Mouse (Mus musculus): ENCODE data around the gene Tmem236.
"Not testable (repeated sequence)": the region's sequence is repeated elsewhere in the genome, so short reads cannot be mapped to it uniquely, and the experiment has no call there.

Gene Tmem236

DNA sequence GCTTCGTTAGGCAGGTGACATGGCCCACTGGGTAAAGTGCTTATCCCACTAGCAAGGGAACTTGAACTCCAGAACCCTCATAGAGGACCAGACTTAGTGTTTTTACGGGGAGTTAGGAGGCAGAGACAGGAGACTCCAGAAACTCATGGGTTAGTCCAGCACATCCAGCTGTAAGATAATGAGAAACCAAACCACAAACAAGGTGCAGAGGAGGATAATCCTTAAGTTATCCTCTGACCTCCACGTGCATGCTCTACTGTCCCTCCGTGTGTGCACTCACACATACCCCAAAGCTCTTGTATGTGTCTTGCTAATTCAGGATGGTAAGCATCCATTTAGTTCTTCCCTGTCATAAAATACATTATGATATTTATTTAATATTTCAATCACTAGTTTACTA lies 17.3 kb downstream of the Tmem236 start:
- DNase-seq (ENCODE audit: low read depth, low spot score) = no peak

DNA sequence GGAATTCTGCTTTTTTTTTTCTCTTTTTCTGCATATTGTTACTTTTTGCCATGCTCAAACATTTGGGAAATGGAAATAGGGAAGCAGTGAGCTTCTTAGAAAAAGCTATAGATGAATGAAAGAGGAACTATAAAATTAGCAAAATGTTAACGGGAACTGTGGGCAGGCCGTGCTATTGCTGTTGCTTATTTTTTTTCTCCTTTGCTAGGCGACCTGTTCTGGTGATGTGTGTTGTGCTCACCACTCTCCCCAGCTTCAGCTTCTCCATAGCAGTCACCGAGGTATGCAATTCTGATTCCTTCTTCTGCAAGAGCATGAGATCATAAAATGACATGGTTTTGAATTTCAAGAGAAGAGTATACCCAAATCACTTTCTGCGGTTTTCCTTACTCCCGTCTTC lies 17.7 kb downstream of the Tmem236 start:
- DNase-seq (ENCODE audit: low read depth, low spot score) = no peak

DNA sequence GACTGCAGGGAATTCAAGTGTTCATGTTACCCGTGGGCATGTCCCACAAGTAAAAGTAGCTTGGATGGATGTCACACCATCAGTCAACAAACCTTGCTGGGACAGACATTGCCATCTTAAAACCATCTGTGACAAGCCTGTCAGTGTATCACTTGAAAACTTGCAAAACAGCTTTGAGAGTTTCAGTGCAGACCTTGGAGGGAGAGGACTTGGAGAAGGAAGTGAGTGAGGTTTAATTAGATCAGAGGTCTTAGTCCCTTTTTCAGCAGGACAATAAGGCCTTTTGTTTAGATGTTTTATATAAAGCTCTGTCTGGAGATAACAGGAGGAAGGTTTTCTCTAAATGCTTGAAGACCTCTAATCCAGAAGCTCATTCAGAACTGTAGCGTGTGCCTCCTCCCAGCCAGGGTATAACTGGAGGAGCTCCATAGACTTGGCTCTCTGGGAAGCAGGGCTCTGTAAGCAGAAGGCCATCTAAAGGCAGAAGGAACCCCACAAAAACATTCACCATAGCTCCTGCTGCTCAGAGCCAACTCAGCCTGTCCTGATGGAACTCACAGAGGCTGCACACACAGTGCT lies 24.1 kb downstream of the Tmem236 start:
- not testable (repeated sequence) for DNase-seq (ENCODE audit: low read depth, low spot score)

DNA sequence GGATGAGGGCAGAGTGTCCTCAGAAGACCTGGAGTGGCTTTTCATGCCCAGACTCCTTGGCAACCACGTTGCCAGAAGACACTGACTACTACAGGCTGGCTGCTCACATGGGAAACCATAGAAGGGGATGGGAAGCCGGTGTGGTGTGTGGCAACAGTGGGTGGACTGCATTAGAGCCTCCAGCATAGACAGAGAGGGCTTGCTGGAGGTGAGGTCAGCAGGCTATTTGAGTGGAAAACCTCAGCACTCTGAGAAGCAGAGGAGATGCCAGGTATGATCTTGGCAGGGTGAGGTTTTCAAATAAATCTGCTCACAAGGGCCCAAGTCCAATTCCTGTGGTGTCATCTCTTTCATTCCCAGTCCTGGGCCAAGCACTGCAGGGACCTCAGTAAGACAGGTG lies 25.3 kb downstream of the Tmem236 start:
- DNase-seq (ENCODE audit: low read depth, low spot score) = no peak

GRCm38 (mm10) chr2:14200879-14201445 lies 26.6 kb downstream of the Tmem236 start:
- not testable (repeated sequence) for DNase-seq (ENCODE audit: low read depth, low spot score)

- no peak for DNase-seq (ENCODE audit: low read depth, low spot score)
These were observed 30.0 kb downstream of the Tmem236 start for GRCm38 (mm10) chr2:14204308-14204707.

GRCm38 (mm10) chr2:14206798-14207197 lies 32.5 kb downstream of the Tmem236 start:
- no peak for DNase-seq (ENCODE audit: low read depth, low spot score)

DNA sequence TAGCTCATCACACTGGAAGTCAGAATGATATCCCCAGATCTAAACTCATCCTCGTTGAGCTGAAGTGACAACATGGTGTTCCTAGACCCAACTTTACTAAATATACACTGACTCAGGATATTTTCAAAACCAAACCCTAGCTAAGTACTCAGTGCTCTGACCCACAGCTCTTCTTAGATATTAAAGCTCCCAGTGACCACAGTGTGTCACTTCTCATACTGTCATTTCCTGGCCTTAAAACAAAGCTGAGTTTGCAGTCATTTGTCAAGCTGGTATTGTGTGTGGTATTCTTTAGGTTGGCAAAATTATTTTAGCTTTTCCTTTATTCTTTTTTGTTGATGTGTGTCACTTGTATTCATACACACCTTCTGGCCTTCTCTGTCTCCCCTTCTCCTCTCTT lies 36.4 kb downstream of the Tmem236 start:
- DNase-seq (ENCODE audit: low read depth, low spot score) = no peak

GRCm38 (mm10) chr2:14211606-14212005 lies 37.3 kb downstream of the Tmem236 start:
- DNase-seq (ENCODE audit: low read depth, low spot score) = no peak

- DNase-seq (ENCODE audit: low read depth, low spot score) = no peak
These were observed 40.4 kb downstream of the Tmem236 start for GRCm38 (mm10) chr2:14214764-14215163.

- no peak for DNase-seq (ENCODE audit: low read depth, low spot score)
These were observed 42.3 kb downstream of the Tmem236 start for GRCm38 (mm10) chr2:14216653-14217052.

DNA sequence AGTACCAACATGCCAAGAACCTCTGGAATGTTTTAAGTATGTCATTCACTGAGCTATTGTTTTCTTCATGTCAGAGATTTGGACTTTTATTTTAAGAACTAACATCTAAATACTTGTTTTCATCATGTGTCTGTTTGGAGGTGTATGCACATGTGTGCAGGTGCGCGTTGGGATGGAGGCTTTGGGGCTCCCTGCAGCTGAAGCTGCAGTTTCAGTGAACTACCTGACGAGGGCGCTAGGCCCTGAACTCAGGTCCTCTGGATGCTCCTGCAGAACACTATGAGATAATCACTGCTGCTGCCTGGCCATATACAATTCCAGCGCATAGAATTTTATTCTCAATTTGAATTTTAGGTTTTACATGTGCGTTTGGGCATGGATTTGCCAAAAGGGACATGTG lies 43.8 kb downstream of the Tmem236 start:
- DNase-seq (ENCODE audit: low read depth, low spot score) = peak; percentile 30

DNA sequence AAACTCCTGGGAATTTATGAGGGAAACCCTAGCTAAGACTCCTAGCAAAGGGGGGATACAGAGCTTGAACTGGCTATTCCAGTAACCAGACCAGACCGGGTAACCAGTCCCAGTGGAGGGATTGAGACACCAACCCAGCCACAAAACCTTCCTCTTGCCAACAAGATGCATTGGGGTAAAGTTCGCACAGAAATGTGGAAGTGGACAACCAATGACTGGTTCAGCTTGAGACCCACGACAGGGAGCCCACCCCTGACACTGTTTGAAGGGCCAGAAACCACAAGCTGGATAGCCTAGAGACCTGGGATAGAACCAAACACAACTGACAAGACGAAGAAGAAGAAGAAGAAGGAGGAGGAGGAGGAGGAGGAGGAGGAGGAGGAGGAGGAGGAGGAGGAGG lies 50.1 kb downstream of the Tmem236 start:
- no peak for DNase-seq (ENCODE audit: low read depth, low spot score)

DNA sequence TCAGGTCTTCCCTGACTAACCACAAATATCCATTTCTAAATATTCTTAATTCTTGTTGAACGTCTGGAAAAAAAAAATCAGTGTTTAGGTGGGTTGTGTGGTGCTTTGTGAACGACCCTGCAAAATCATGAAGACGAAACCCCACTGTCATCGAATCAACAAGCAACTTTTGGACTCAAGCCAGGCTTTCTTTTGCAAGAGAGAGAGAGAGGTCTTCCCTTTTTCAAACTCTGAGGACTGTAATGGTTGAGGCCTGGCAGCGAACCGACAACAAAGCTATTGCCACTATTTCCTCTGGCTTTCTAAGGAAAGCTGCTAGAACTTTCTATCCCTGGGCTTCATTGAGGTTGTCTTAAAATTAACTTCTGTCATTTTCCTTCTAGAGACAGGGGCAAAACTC lies 54.2 kb downstream of the Tmem236 start:
- no peak for DNase-seq (ENCODE audit: low read depth, low spot score)

DNA sequence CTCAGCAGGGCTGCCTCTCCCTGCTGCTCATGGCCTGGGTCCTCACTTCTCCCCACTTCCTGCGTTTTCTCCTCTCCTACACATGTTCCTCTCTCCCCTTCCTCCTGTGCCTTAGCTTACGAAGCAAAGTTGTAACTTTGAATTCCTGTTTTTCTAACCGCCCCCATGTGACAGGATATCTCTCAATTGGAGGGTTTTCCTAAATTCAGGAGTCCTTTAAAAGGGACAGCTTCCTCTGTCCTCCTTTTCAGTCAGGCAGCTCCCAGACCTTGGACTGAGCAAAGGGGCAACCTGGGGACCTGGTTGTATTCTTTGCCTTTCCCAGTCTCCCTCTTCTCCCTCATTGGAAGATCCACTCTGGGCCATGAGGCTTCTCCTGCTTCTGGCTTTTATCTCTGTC lies 54.8 kb downstream of the Tmem236 start, which contains the start of gene Mrc1:
Gene Mrc1, plus strand, starts transcription at position 244 of the 400 bp plus-strand sequence.
- no peak for DNase-seq (ENCODE audit: low read depth, low spot score)

DNA sequence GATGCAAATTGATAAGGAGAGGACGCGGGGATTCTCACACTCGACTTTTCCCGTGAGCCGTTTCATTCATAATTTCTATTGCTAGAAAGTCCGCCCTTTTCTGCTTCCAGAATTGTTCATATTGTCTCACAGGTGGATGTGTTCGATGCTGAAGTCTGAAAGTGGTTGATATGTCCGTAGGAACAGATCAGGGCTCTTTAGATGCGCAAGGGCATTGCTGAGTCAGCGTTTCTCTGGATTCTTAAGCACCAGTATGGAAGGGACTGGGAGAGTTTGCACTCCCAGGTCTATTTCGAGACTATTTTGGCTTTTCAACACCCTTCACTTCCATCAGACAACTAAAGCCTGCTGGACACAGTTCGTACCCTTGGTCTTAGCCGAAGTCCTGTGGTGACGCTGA lies 55.7 kb downstream of the Tmem236 start:
- DNase-seq (ENCODE audit: low read depth, low spot score) = no peak

GRCm38 (mm10) chr2:14232897-14233296 lies 58.6 kb downstream of the Tmem236 start:
- DNase-seq (ENCODE audit: low read depth, low spot score) = no peak

- no peak for DNase-seq (ENCODE audit: low read depth, low spot score)
These were observed 59.7 kb downstream of the Tmem236 start for GRCm38 (mm10) chr2:14233983-14234382.

DNA sequence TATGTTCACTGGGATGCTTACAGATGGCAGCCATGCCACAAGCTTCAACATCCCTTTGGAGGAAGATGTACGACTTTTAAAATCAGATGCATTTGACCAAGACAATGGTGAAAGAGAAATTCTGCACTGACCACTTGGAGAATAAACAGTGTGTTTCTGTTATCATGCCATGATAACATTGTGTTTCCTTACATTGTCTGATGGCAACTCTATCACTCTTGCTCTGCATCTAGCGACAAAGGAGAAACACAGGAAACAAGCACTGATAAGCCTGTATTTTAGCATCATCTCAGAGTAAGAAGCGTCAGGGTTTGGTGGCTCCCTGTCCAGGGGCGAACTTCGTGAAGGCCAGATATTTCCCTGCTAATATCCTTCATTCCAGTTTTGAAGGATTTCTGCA lies 61.0 kb downstream of the Tmem236 start:
- DNase-seq (ENCODE audit: low read depth, low spot score) = no peak

DNA sequence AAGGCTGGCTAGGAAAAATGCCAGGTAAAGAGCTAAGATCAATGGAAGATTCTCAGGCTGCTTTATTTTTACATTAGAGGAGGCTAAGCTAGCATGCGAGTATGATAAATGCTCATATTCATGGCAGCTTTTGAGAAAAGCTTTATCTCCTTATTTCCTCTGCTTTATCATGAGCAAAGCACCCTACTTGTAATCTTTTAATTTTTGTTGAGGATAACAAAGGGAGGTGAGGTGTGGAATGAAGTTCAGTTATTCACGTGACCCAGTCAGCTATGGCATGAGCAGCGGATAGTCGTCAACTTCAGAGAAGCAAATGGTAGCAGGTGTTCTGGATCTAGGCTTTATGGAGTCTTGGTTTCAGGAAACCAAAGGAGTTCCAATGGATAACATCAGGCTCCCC lies 62.6 kb downstream of the Tmem236 start:
- DNase-seq (ENCODE audit: low read depth, low spot score) = no peak

DNA sequence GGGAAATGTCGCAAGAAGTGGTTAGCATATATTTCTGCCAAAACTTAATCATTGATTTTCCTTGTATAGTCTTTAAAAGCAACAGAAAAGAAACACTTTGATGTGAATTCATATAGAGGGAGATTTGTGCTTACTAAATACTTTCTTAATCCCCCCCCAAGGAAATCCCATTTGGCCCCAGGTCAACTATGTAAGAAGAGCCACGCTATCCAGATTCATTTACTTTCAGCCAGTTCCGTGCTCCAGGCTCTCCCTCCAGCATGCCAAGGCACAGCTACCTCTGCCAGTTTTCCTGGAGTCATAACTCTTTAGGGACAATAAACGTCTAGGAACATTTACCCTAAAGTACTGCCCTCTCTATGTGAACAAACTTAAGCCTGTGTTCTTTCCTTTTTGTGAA lies 63.4 kb downstream of the Tmem236 start:
- no peak for DNase-seq (ENCODE audit: low read depth, low spot score)

- no peak for DNase-seq (ENCODE audit: low read depth, low spot score)
These were observed 64.8 kb downstream of the Tmem236 start for GRCm38 (mm10) chr2:14239151-14239550.

DNA sequence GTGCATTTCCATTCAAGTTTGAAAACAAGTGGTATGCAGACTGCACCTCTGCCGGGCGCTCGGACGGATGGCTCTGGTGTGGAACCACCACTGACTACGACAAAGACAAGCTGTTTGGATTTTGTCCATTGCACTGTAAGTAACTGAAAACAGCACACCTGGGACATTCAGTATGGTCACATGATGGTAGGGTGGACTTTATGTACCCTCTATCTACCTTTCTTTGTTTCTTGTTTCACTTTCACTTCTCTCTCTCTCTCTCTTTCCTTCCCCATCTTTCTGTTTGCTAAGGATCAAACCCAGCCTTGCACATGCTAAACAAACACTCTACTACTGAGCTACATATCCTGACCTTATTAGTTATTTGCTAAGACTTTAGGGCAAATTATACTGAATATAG lies 69.8 kb downstream of the Tmem236 start:
- DNase-seq (ENCODE audit: low read depth, low spot score) = no peak

DNA sequence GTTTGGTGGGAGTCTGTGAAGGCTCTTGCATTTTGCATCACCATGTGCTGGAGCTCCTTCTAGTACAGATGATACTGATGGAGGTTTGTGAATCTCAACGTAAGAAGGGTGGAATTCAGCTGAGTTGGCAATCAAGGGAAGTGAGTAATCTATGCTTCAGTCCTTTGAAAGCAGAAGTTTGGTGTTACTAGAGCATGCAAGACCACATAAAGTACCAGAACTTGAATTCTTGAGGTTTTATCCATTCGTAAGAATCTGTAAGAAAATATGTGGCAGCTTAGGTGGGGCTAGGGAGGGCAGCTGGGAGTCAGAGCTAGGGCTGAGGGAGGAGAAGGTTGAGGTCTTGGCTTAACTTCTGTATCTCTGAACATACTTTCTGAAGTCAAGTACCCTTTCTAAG lies 70.3 kb downstream of the Tmem236 start:
- no peak for DNase-seq (ENCODE audit: low read depth, low spot score)

Measured in ZHBTc4 (cell line).